Mouse (Mus musculus) limb, embryonic 14.5 days (tissue): ENCODE measurements around the gene Ptpn13. TPM values are rescaled to one million over a fixed set of nuclear protein-coding genes. Genes with fewer than 3 reads are reported as not detected.

ENCODE experiments used
- ATAC-seq: fragments of 200-750 bp; cut with Nextera tagmentation; 2 replicates; pipeline ENCODE4 v1.8.0; 2017; ENCODE audit warnings: low read depth, moderate number of reproducible peaks, moderate TSS enrichment; ENCODE audit not compliant: low FRiP score
- DNase-seq: peaks from one replicate; pipeline ENCODE4 v3.0.0-alpha.2; 2015; ENCODE audit warnings: low spot score
- H3K27ac ChIP-seq: fragments of 300-500 bp; sonication (generic); replicated peaks from 2 replicates; pipeline ENCODE4 v1.5.1; 2014; ENCODE audit warnings: low read depth, mild to moderate bottlenecking, low read length, moderate library complexity, mixed read lengths
- H3K27me3 ChIP-seq: fragments of 300-500 bp; sonication (generic); 2 replicates; pipeline ENCODE4 v1.6.1; 2014; ENCODE audit warnings: low read length, mixed read lengths; ENCODE audit not compliant: control insufficient read depth, insufficient read depth
- H3K36me3 ChIP-seq: fragments of 300-500 bp; sonication (generic); 2 replicates; pipeline ENCODE4 v1.6.1; 2014; ENCODE audit warnings: mild to moderate bottlenecking, low read length, moderate library complexity, mixed read lengths; ENCODE audit not compliant: control insufficient read depth, insufficient read depth
- H3K4me1 ChIP-seq: fragments of 300-500 bp; sonication (generic); 2 replicates; pipeline ENCODE4 v1.6.1; 2014; ENCODE audit warnings: antibody characterized with exemption, low read length, mixed read lengths; ENCODE audit not compliant: control insufficient read depth, insufficient read depth
- H3K4me2 ChIP-seq: fragments of 300-500 bp; sonication (generic); replicated peaks from 2 replicates; pipeline ENCODE4 v1.6.1; 2014; ENCODE audit warnings: low read depth, mild to moderate bottlenecking, low read length, moderate library complexity; ENCODE audit not compliant: severe bottlenecking
- H3K4me3 ChIP-seq: fragments of 300-500 bp; sonication (generic); replicated peaks from 2 replicates; pipeline ENCODE4 v1.5.1; 2014; ENCODE audit warnings: low read length
- H3K9ac ChIP-seq: fragments of 300-500 bp; sonication (generic); 2 replicates; pipeline ENCODE4 v1.6.1; 2014; ENCODE audit warnings: mild to moderate bottlenecking, low read depth, low read length, moderate library complexity; ENCODE audit not compliant: severe bottlenecking
- H3K9me3 ChIP-seq: fragments of 300-500 bp; sonication (generic); 2 replicates; pipeline ENCODE4 v1.6.1; 2016; ENCODE audit warnings: low read length; ENCODE audit not compliant: control insufficient read depth
- POLR2A ChIP-seq: fragments of 200-500 bp; IDR thresholded peaks from 2 replicates; pipeline ENCODE4 v1.8.0; 2012; ENCODE audit warnings: inconsistent platforms, mild to moderate bottlenecking, moderate library complexity, borderline replicate concordance; ENCODE audit not compliant: insufficient read depth, insufficient read length; ENCODE audit errors: extremely low read depth
- WGBS: fragments of 180-500 bp; shearing (Covaris S2); extraction: QIAGEN DNeasy Blood & Tissue Kit; methylation state at CpG from one replicate; pipeline ENCODE4 v1.1.7; 2014; 5-methylcytosine and 5-hydroxymethylcytosine counted together
- polyA plus RNA-seq, 2 experiments: library from polyadenylated mRNA; depleted of rRNA in 1 of 2; stranded (reverse) in 1 of 2; unstranded in 1 of 2; fragments of >200 nt; fragmentation: Nextera tagmentation in 1 of 2; extraction: Ambion mirVana in 1 of 2; gene quantifications; 2 replicates each; pipeline versions ENCODE4 v1.2.1 to v1.2.3; 2012 to 2014

Gene Ptpn13
- polyA plus RNA-seq, 2 experiments: 23.7 to 25.8 TPM

- H3K4me2 ChIP-seq: no peak overlapping the region
- H3K4me1 ChIP-seq: no peaks in the 10 kb centered on the region
- DNase-seq (no peak), ATAC-seq (no peak)
- H3K4me3 ChIP-seq: no peak overlapping the region
- no peak for TF ChIP-seq POLR2A
- no peak overlapping the region for H3K9ac ChIP-seq
- no peaks in the 10 kb centered on the region for H3K36me3 ChIP-seq
- H3K27me3 ChIP-seq: no peaks in the 10 kb centered on the region
- H3K27ac ChIP-seq: no peak overlapping the region
- no peaks in the 10 kb centered on the region for H3K9me3 ChIP-seq
- 71% methylated on average over 5 of the region's 5 CpGs for WGBS
Observed at GRCm38 (mm10) chr5:103395683-103396082, 29.3 kb upstream of the Ptpn13 start.

- Histone ChIP-seq H3K36me3 (no peaks in the 10 kb centered on the region), H3K4me2 (no peak overlapping the region), H3K4me3 (no peak overlapping the region), H3K9ac (no peak overlapping the region), H3K27me3 (no peaks in the 10 kb centered on the region), H3K27ac (no peak overlapping the region), H3K9me3 (no peaks in the 10 kb centered on the region), H3K4me1 (no peaks in the 10 kb centered on the region)
- WGBS: 80% methylated on average over 4 of the region's 4 CpGs
- no peak for TF ChIP-seq POLR2A
- DNase-seq (no peak), ATAC-seq (no peak)
Observed at GRCm38 (mm10) chr5:103397429-103397828, 27.6 kb upstream of the Ptpn13 start.

GRCm38 (mm10) chr5:103404213-103404968 is 20.6 kb upstream of the Ptpn13 start:
- Histone ChIP-seq H3K27ac (no peak overlapping the region), H3K27me3 (no peaks in the 10 kb centered on the region), H3K4me3 (no peak overlapping the region), H3K4me2 (no peak overlapping the region), H3K36me3 (no peaks in the 10 kb centered on the region), H3K9me3 (no peaks in the 10 kb centered on the region), H3K9ac (no peak overlapping the region), H3K4me1 (no peaks in the 10 kb centered on the region)
- WGBS: 82% methylated on average over 12 of the region's 12 CpGs
- no peak for TF ChIP-seq POLR2A
- ATAC-seq: no peak
- DNase-seq: no peak

GRCm38 (mm10) chr5:103405921-103406320 is 19.1 kb upstream of the Ptpn13 start:
- DNase-seq: no peak
- Histone ChIP-seq H3K4me2 (no peak overlapping the region), H3K27ac (no peak overlapping the region), H3K4me3 (no peak overlapping the region), H3K9ac (no peak overlapping the region), H3K9me3 (no peaks in the 10 kb centered on the region), H3K4me1 (no peaks in the 10 kb centered on the region), H3K27me3 (no peaks in the 10 kb centered on the region), H3K36me3 (no peaks in the 10 kb centered on the region)
- TF ChIP-seq POLR2A: no peak
- WGBS: 35% methylated on average over 2 of the region's 2 CpGs
- no peak for ATAC-seq

- Histone ChIP-seq H3K27ac (no peak overlapping the region), H3K27me3 (no peaks in the 10 kb centered on the region), H3K4me1 (no peaks in the 10 kb centered on the region), H3K4me2 (no peak overlapping the region), H3K9ac (no peak overlapping the region), H3K36me3 (no peaks in the 10 kb centered on the region), H3K9me3 (no peaks in the 10 kb centered on the region), H3K4me3 (no peak overlapping the region)
- ATAC-seq (no peak), DNase-seq (no peak)
- TF ChIP-seq POLR2A: no peak
- 51% methylated on average over 10 of the region's 10 CpGs for WGBS
Observed at GRCm38 (mm10) chr5:103412020-103412747, 12.8 kb upstream of the Ptpn13 start.
